Mouse (Mus musculus) E14TG2a.4 (cell line): Measurements from ENCODE around the gene Rapgef1.

Experiments
- CTCF ChIP-seq: conservative IDR thresholded peaks from 2 replicates; pipeline ENCODE4 v1.5.1; 2014; ENCODE audit warnings: low read length
- POU5F1 ChIP-seq: IDR thresholded peaks from 2 replicates; pipeline ENCODE4 v1.6.1; 2014; ENCODE audit warnings: low read length, borderline replicate concordance

GRCm38 (mm10) chr2:29621636-29622035 lies 2.1 kb downstream of the Rapgef1 start:
- TF ChIP-seq CTCF (no peak), POU5F1 (no peak)
